Mouse (Mus musculus) liver, adult 2 months (tissue): Measurements from ENCODE around the gene Isoc2b.

Experiments used
- CTCF ChIP-seq: fragments of 200-500 bp; IDR thresholded peaks from 2 replicates; pipeline ENCODE4 v1.5.1; 2011; ENCODE audit warnings: low read depth, low read length, control low read depth
- POLR2A ChIP-seq: fragments of 200-500 bp; IDR thresholded peaks from 2 replicates; pipeline ENCODE4 v1.6.1; 2011; ENCODE audit warnings: low read length, control low read depth; ENCODE audit not compliant: insufficient read depth; ENCODE audit errors: extremely low read depth

DNA sequence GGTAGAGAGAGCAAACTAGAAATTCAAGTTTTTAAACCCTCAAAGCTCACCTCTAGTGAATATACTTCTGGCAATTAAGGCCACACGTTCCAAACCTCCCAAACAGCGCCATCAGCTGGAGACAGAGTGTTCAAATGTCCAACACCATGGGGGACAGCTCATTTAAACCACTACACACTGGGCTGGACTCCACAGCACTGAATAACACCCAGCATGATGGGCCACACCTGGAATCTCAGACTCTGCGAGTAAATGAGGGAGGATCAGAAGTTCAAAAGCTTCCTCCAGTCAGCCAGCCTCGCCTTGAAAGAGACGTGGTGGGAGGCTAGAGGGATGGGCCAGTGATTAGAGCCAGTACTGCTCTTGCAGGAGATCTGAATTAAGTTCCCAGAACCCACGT lies at the start of gene Isoc2b:
- TF ChIP-seq CTCF, result no peak
- no peak for TF ChIP-seq POLR2A
